Mouse (Mus musculus): Measurements from ENCODE around the gene Sarnp.
"Not testable (repeated sequence)": the region's sequence is repeated elsewhere in the genome, so short reads cannot be mapped to it uniquely, and the experiment has no call there.

Gene Sarnp

DNA sequence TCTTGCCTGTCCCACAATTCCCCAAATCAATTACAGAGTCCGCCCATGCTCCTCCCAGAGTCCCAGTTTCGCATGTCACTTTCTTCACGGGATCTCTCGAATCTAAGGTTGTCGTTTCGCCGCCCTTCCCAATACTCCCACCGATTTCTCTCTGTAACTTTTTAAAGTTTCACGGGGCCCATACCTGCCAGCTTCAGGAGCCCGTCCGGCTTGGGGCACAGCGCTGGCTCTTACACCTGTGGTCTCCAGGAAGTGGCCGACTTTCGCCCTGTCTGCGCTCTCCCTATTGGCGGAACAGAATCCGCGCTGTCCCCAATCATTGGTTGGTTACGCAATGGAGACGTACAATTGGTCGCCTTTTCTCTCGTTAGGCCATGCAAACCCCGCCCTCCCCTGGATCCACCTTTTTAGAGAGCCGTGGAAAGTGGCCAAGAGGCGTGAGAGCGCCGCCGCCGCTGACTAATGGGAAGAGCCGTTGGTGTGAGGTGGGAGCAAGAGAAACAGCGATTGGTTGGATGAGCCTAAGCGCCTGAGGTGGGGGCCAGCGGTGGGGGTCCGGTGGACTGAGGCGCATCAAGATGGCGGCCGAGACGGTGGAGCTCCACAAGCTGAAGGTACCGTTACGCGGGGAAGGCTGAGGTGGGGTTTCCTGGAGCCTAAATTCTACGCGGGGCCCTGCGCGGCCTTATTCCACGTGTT, 4.4 kb downstream of the Sarnp start, which contains the start of gene Ormdl2:
Ormdl2 (minus strand) TSS at position 288 of the 699 bp plus-strand sequence.
- peak; percentile 99 for DNase-seq

DNA sequence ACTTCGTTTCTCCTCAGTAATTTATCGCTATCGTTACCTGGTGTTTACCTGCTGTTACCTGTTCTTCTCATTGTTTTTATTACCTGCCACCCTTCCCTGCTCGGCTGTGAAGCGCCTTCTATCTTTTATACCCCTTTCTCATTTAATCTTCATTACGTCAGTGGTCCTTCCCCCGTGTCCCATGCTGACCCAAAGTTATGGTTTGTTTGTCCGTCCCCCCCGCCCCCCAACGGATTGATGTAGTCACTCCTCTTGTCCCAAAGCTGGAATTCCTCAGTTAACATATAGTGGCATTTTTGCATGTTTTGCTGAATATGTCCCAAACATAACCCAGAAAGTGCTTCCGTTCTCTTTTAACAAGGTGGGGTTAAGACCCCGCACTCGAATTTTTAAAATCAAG, 5.0 kb downstream of the Sarnp start:
- DNase-seq: no peak

DNA sequence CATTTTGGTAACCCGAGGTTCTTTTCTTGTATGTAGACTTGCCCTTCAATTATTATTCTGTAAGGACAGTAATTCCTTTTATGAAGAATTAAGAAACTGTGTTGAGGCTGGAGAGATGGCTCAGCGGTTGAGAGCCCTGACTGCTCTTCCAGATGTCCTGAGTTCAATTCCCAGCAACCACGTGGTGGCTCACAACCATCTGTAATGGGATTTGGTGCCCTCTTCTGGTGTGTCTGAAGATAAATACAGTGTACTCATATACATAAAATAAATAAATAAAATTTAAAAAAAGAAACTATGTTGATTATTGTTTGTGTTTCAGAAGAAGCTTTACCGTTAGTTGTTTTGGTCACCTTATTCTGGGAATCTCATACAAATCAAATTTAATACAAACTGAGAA, 6.0 kb downstream of the Sarnp start:
- DNase-seq: not testable (repeated sequence)

DNA sequence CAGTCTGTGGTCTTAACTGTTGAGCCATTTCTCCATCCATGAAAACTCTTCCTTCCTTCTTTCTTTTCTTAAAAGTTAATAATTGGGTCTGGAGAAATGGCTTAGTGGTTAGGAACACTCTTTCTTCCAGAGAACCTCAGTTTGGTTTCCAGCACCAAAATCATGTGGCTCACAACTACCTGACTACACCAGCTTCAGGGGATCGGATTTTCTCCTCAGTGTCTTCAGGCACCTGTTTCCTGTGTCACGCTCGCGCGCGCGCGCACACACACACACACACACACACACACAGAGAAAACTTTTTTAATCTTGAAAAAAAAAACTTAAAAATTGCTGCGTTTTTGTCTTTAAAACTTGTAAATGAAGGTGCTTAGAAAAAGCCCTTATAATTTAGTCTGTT, 6.7 kb downstream of the Sarnp start:
- no peak for DNase-seq

DNA sequence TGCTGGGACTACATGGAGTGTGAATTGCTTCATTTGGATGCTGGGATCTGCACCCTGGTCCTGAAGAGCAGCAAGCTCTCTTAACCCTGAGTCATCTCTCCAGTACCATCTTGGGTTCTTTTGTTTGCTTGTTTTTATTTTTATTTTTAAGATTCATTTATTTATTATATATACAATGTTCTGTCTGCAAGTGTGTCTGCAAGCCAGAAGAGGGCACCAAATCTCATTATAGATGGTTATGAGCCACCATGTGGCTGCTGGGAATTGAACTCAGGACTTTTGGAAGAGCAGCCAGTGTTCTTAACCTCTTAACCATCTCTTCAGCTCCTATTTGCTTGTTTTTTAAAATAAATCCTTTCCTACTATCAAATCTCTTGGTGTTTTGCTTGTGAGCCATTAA, 20.3 kb downstream of the Sarnp start:
- no peak for DNase-seq

DNA sequence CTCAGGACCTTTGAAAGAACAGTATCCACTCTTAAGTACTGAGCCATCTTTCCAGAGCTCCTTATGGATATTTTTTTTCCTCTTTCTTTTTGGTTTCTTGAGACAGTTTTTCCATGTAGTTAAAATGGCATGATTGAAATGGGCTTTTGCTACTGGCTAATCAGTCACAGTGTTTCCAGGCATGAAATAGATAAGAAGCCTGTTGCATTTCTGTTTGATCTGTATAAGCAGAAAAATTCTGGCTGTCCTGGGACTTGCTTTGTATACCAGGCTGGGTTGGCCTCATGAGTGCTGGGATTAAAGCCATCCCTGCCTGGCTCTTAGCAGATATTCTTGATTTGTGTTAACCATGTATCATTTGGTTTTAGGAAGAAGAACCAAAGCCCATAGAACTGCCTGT, 22.3 kb downstream of the Sarnp start:
- no peak for DNase-seq

DNA sequence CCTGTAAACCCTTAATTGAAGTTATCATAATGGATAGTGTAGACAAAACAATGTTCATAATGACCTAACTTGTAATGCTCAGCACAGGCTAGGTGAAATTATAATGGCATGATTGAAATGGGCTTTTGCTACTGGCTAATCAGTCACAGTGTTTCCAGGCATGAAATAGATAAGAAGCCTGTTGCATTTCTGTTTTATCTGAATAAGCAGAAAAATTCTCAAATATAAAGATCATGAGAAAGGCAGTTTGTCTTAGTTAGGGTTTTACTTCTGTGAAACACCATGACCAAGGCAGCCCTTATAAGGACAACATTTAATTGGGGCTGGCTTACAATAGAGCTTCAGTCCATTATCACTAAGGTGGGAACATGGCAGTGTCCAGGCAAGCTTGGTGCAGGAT, 23.5 kb downstream of the Sarnp start:
- no peak for DNase-seq

DNA sequence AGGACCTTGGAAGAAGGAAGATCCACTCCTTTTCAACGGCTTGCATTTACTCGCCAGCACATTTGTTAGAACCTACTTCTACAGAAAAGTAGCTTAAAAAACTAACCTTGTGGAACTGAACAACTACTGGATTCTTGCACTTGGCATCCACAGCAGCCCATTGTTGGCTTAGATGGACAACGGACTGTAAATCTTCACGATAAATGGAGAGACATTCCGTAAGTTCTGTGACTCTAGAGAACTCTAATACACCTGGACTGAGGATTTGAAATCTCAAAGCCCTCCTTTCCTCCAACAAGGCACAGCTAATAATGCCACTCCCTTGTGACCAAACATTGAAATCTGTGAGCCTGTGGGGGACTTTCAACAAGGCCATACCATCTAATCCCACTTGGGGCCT, 26.1 kb downstream of the Sarnp start:
- DNase-seq: no peak

DNA sequence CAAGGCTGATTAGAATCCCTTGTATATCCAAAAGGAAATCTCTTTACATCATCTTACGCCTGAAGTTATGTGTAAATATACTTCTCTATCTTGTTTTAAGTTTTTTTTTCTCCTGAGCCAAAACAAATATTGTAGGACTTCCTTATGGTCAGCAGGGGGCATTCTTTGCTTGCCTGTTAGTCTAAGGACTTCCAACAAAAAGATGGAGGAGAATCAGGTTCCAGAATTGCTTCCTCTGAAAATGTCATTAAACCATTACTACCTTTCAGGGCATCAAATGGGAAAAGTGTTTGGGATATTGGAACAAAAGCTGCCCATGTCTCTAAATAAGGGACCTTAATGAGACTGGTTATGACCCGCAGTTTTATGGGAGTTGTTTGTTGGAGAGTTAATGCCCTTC, 28.4 kb downstream of the Sarnp start:
- no peak for DNase-seq

DNA sequence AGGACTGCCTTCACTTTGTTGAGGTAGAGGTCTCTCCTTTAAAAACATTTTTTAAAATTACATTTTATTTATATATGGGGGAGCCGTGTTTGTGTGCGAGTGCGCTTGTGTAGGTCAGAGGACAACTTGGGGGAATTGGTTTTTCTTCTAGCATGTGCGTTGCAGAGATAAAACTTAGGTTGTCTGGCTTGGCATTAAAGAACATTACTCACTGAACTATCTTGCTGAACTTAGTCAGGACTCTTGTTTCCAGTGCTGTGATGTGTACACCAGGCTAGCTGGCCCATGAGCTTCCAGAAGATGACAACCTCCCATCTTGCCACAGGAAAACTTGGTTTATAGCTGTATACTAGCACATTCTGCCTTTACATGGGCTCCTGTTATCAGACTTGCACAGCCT, 29.5 kb downstream of the Sarnp start:
- DNase-seq: no peak

DNA sequence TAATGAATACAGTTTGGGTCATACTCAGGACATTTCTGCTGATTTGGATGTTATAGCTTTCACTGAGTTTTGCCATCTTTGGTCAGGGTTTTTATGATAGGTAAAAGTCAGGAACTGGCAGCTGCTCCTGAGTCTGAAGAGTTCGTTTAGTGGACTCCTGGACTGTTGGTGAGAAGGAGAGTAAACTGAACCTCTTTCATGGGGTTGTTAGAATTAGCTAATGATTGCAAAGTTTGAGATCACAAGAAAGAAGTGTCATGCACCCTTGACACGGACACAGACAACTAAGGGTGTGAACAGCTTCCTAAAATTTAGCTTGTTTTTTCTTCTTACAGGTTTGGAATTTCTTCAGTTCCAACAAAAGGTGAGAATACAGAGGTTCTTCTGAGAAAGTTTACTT, 31.3 kb downstream of the Sarnp start:
- no peak for DNase-seq

DNA sequence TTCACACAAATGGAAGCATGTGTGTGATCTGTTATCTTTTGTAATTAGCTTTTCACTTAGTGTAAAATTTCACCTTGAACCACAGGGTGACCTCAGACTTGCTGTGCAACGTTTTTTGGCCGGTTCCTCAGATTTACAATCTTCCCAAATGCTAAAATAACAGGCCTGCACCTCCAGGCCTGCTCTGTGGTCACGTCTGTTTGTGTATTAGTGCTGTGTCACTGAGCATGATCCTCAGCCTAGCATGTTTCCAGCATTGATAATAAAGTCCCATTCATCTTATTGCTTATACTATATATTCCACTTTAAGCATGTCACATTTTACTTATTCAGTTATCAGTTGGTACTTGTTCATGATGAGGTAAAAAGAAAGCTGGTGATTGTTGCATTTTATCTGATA, 33.2 kb downstream of the Sarnp start:
- no peak for DNase-seq

DNA sequence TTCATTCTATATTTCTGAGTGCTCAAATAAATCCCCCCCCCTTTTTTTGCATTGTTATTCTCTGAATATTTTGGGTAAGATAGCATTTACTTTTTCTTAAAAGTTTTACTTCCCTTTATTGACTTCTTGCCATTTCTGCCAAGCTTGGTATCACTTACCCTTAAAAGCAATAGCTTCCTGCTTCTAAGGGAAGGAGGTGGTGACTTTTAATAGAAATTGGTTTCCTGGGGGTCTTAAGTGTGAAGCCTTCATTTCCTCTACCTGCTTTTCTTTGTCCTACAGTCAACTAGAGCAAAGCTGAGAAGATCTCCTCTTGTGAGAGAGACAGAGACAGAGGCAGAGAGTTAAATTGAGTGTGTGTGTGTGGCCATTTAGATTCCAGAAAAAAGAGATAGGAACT, 44.0 kb downstream of the Sarnp start:
- no peak for DNase-seq

DNA sequence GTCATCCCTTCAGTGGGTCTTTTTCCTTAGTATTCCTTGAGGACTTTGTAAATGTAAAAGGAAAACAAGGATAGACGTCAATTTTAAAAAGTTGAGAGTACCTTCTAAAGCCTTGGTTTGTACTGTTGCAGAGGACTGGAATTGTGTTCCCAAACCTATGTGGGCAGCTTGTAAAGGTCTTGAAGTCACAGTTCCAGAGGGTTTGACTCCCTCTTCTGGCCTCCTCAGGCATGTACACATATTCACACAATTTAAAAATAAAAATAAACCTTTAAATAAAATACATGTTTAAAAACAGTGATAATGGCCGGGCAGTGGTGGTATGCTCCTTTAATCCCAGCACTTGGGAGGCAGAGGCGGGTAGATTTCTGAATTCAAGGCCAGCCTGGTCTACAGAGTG, 48.9 kb downstream of the Sarnp start:
- DNase-seq: no peak

DNA sequence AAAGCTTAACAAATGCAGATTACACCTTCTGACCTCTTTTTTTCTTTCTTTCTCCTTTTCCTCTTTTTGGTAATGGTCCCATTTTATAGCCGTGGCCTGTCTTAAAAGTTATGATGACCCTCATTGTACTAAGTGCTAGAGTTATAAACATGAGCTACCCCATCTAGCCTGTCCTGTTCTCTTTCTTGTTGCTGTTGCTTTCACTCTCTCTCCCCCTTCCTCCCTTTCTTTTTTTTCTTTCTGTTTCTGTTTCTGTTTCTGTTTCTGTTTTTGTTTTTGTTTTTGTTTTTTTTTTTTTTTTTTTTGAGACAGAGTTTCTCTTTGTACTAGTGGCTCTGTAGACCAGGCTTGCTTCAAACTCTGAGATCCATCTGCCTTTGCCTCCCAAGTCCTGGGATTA, 49.4 kb downstream of the Sarnp start:
- no peak for DNase-seq

DNA sequence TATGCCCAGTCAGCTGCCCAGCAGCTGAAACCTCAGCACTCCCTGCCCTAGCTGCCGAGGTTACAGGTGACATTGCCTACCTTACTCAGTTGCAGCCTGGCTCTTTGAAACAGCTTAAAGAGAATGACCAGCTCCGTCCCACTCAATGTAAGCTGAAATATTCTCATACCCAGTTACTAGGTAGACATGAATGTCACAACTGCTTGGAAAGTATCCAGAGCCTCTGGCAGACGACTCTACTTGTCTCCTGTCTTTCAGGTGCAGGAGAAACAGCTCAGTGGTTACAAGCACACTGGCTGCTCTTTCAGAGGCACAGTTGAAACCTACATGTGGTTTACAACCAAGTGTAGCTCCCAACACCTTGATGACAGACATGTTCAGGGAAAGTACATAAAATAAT, 53.2 kb downstream of the Sarnp start:
- DNase-seq: no peak

DNA sequence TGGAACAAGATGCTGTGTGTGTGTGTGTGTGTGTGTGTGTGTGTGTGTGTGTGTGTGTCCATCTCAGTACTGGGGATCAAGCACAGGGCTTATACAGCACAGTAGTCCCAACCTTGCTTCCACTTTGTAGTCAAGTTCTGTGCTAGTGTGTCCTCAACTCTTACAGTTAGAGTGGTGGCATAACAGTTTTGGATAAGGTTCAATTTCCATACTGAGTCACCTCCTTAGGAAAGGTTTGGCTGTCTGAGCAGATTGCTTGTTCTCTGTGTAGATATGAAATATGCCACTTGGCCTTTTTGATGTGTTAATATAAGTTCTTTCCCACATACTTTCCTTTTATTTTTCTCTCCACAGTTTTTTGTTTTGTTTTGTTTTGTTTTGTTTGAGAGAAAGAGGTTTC, 61.2 kb downstream of the Sarnp start:
- DNase-seq: no peak

DNA sequence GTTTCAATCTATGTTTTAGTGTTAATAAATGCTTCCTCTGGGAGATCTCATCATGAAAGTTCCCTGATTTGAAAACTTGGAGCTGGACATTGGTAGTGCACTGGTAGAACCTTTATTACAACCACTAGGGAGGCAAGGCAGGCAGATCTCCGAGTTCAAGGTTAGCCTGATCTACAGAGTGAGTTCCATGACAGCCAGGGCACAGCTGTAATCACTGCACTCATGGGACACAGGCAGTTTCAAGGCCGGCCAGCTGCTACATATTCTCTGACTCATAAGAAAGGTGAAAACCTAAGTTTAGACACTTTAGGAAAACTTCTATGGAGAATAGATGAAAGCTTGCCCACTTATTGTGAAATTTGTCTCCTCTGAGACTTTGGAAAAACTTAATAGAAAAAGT, 61.7 kb downstream of the Sarnp start:
- no peak for DNase-seq

DNA sequence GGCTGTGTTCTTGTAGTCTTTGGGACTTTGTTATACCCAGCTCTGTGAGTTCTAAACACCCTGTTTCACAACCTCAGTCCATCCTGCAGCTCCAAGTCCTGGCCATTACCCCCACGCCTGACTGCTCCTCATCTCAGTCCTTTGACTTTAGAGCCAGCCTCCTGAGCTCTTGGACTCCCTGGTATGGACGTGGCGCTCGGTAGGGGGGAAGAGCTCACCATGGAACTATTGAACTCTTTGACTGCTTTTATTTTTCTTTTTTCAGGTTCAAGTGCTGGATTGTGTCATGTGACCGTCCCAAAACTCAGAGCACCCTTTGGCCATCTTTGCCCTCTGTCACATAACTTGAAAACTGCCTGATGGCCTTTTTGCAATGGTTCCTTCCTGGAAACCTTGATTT, 64.9 kb downstream of the Sarnp start:
- no peak for DNase-seq

DNA sequence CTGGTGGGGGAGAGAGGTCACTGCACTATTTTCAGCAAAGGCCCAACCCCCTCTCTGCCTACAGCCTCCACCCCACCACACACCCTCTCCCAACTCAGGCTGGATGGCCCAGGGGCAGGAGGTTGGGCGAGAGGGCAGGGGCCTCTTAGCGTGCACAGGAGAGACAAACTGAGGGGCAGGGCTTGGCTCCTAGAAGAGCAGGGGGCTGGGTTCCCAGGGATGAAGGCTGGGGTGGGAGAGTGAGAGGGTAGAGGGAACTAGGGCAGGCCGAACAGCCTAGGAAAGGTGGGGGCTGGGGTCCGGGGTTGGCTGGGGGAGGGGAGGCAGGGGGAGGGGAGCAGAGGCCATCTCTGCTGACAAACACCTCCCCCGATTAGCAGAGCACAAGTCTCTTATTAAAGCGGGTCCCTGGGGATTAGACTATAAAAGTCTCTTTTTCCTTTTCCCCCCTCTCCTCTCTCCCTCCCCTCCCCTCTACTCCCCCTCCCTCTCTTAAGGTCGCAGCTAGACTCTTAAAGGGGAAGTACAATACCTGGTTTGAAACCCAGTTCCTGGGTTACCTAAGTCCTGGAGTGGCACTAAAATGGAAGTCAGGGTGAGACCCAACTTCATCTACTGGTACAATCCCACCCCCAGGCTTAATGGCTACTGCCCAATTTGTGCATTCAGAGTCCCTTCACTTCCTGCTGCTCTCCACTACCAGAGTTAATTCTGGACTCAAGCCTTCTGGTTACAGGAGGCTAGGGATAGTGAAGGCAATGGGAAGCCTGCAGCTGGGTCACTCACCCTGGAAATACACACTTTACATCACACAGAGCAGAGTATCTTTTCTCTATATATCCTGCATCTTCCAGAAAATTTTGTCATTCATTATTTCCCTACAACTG, 72.1 kb downstream of the Sarnp start:
- peak; percentile 62 for DNase-seq

DNA sequence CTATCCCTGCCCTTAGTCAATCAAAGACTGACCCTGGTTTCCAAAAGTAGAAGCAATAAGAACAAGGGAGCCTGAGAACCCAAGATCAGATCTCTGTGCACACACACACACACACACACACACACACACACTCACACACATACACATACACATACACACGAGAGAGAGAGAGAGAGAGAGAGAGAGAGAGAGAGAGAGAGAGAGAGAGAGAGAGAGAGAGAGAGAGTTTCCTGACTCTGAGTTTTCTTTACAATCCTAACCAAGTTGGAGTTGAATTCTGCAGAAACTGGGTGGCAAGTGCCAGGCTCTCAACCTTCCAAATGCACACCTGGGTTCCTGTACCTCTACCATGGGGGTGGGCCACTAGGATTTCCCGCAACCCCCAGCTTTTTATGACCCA, 72.7 kb downstream of the Sarnp start:
- DNase-seq: no peak

DNA sequence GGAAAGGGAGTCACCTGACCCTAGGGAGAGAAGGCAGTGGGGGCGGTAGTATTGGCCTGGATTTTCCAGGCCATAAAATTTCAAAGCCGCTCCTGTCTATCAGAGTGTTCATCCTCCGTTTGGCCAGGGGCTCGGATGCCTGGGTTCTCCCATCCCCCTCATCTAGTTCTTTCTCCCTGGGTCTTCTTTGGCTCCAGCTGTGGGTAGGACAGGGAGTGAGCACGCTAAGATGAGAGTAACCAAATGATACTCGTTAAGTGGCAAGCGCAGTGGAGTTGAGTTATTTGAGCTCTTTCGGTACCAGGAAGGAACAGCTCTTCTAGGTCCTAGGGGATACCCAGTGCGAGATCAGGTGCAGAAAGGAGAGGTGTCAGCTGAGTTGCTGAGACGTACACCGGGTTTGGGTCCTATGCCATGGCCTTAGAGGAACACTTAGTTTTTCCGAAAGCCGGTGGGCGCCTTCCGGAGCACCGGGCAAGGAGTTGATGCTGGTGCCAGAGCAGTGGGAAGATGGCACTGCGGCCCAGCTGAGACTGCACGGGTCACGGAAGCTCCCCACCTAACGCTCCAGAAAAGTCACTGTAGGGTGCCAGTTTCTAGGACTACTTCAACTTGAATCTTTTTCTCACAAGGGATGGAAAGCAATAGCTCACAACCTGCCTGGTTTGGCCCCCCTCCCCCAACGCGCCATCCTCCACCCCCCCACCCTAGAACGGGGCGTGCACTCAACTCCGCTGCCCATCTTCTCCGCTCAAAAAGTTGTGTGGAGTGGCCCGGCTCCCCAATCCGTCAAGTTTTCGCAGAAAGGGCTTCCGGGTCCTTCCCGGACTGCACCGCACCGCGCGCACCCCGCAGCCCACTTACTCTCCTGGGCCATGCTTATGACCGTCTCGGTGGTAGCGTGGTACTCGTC, 73.5 kb downstream of the Sarnp start:
- DNase-seq: no peak
